ENCODE assay signal across 34 mouse cellular contexts in genomic region chr6:144051316-144051715, GRCm38 (mm10).
"Had no signal": no experiment of that assay in that cellular context is flagged by ENCODE, and none has a peak within 500 bp of the region (broad histone marks: within the 10 kb centered on the region; RNA-seq: fewer than 3 reads in every experiment).

No protein-coding gene starts in this region.

- H3K4me3 ChIP-seq: heart, embryonic 10.5 days; heart, embryonic 12.5 days; heart, embryonic 13.5 days; heart, embryonic 15.5 days; hindbrain, embryonic 10.5 days; hindbrain, embryonic 12.5 days; hindbrain, embryonic 13.5 days; hindbrain, embryonic 15.5 days; intestine, embryonic 15.5 days; kidney, embryonic 15.5 days; layer of hippocampus, adult 2 months had no signal

- H3K27me3 ChIP-seq: heart, embryonic 12.5 days; heart, embryonic 13.5 days; heart, embryonic 15.5 days; hindbrain, embryonic 12.5 days; hindbrain, embryonic 13.5 days; hindbrain, embryonic 15.5 days; intestine, embryonic 15.5 days had no signal

- ATAC-seq: hindbrain, embryonic 16.5 days; hindbrain, postnatal 0 days; inflammation-experienced regulatory T-cells, adult 6 months; intestine, embryonic 15.5 days; intestine, embryonic 16.5 days; intestine, postnatal 0 days had no signal

- H3K27ac ChIP-seq: heart, embryonic 10.5 days; heart, embryonic 13.5 days; heart, embryonic 15.5 days; hindbrain, embryonic 10.5 days; hindbrain, embryonic 12.5 days; hindbrain, embryonic 13.5 days; hindbrain, embryonic 14.5 days; hindbrain, embryonic 15.5 days; hindbrain, postnatal 0 days; intestine, embryonic 15.5 days; kidney, embryonic 15.5 days; kidney, postnatal 0 days; layer of hippocampus, adult 2 months had no signal

- H3K9me3 ChIP-seq: heart, embryonic 10.5 days; heart, embryonic 12.5 days; heart, embryonic 13.5 days; heart, embryonic 15.5 days; hindbrain, embryonic 10.5 days; hindbrain, embryonic 12.5 days; hindbrain, embryonic 13.5 days; hindbrain, embryonic 15.5 days; intestine, embryonic 15.5 days; kidney, embryonic 15.5 days had no signal

- H3K36me3 ChIP-seq: heart, embryonic 10.5 days; heart, embryonic 12.5 days; heart, embryonic 13.5 days; heart, embryonic 15.5 days; hindbrain, embryonic 10.5 days; hindbrain, embryonic 12.5 days; hindbrain, embryonic 13.5 days; hindbrain, embryonic 15.5 days; intestine, embryonic 15.5 days; kidney, embryonic 15.5 days had no signal

- H3K9ac ChIP-seq: heart, embryonic 12.5 days; heart, embryonic 13.5 days; heart, embryonic 15.5 days; hindbrain, embryonic 12.5 days; hindbrain, embryonic 13.5 days; hindbrain, embryonic 14.5 days; hindbrain, embryonic 15.5 days; intestine, embryonic 15.5 days; kidney, embryonic 15.5 days had no signal

- H3K4me1 ChIP-seq: heart, embryonic 10.5 days; heart, embryonic 15.5 days; intestine, embryonic 15.5 days had no signal

- DNase-seq: heart, postnatal 10 days; heart, postnatal 14 days; heart, postnatal 4 days; kidney, adult 11 months; kidney, adult 18-20 months; kidney, adult 2 months; kidney, adult 8-10 months; kidney, adult 9 months; kidney, postnatal 10 days; kidney, postnatal 14 days; kidney, postnatal 25 days; kidney, postnatal 36 days; kidney, postnatal 4 days; layer of hippocampus, adult 9-11 months; layer of hippocampus, postnatal 36 days had no signal

- H3K4me2 ChIP-seq: heart, embryonic 11.5 days; heart, embryonic 12.5 days; heart, embryonic 13.5 days; heart, embryonic 15.5 days; hindbrain, embryonic 12.5 days; hindbrain, embryonic 13.5 days; hindbrain, embryonic 14.5 days; hindbrain, embryonic 15.5 days; intestine, embryonic 15.5 days; kidney, embryonic 15.5 days had no signal
